Mouse (Mus musculus): ENCODE results near the gene Gm49416. TPM values are rescaled to one million over a fixed set of nuclear protein-coding genes. Genes with fewer than 3 reads are reported as not detected.

Gene Gm49416
- total RNA-seq, 2 experiments from 2014 or later, result 4.2 to 5.8 TPM

Small RNA genes within 50 kb of the gene (microRNA-seq; reads per million reads assigned to microRNA genes)
- not detected for gene Mir5136

Other genes starting within 250 kb of the Gm49416 start
- 10 to 100 TPM; 58.0 to 63.6 TPM for gene Chrm1, start 225.1 kb upstream of the Gm49416 start, total RNA-seq (2021)
- gene Slc3a2, start 165.6 kb upstream of the Gm49416 start, total RNA-seq (2021), result 100 to 1,000 TPM; 166 to 179 TPM
- 10 to 100 TPM; 55.9 to 56.5 TPM for gene Wdr74, start 153.1 kb upstream of the Gm49416 start, total RNA-seq (2021)
- 1 to 10 TPM; 2.7 to 2.8 TPM for gene 1700092M07Rik, start 148.2 kb upstream of the Gm49416 start, total RNA-seq (2021)
- gene Stx5a, start 147.5 kb upstream of the Gm49416 start, total RNA-seq (2021), result 10 to 100 TPM; 70.8 to 77.5 TPM
- gene Nxf1, start 131.9 kb upstream of the Gm49416 start, total RNA-seq (2021), result 100 to 1,000 TPM; 105 to 110 TPM
- gene Tmem223, start 117.9 kb upstream of the Gm49416 start, total RNA-seq (2021), result 100 to 1,000 TPM in 1 of 2 experiments, 10 to 100 TPM in 1; 96.5 to 102 TPM
- 1 to 10 TPM; 8.2 to 9.2 TPM for gene Tmem179b, start 114.5 kb upstream of the Gm49416 start, total RNA-seq (2021)
- gene Taf6l, start 102.5 kb upstream of the Gm49416 start, total RNA-seq (2021), result 10 to 100 TPM; 24.9 to 29.4 TPM
- 10 to 100 TPM; 87.2 to 92.3 TPM for gene Polr2g, start 90.3 kb upstream of the Gm49416 start, total RNA-seq (2021)
- gene Zbtb3, start 86.4 kb upstream of the Gm49416 start, total RNA-seq (2021), result 1 to 10 TPM; 5.1 to 6.8 TPM
- gene Ttc9c, start 69.6 kb upstream of the Gm49416 start, total RNA-seq (2021), result 10 to 100 TPM; 46.0 to 47.2 TPM
- 100 to 1,000 TPM; 108 to 116 TPM for gene Hnrnpul2, start 68.9 kb upstream of the Gm49416 start, total RNA-seq (2021)
- not detected for gene AC129217.1, start 59.2 kb upstream of the Gm49416 start, total RNA-seq (2021)
- 10 to 100 TPM; 76.9 to 78.4 TPM for gene Bscl2, start 51.5 kb upstream of the Gm49416 start, total RNA-seq (2021)
- 100 to 1,000 TPM; 275 to 279 TPM for gene Gng3, start 49.7 kb upstream of the Gm49416 start, total RNA-seq (2021)
- gene Lrrn4cl, start 38.2 kb upstream of the Gm49416 start, total RNA-seq (2021), result under 1 TPM; 0.76 to 0.93 TPM
- 100 to 1,000 TPM; 109 to 122 TPM for gene Ubxn1, start 17.4 kb upstream of the Gm49416 start, total RNA-seq (2021)
- 10 to 100 TPM; 22.3 to 25.7 TPM for gene Uqcc3, start 8.0 kb upstream of the Gm49416 start, total RNA-seq (2021)
- 1 to 10 TPM; 4.6 to 8.6 TPM for gene Lbhd1, start 5.2 kb upstream of the Gm49416 start, total RNA-seq (2021)
- not detected for gene Gm49403, start 5.0 kb upstream of the Gm49416 start, total RNA-seq (2021)
- gene 1810009A15Rik, start 73 bp upstream of the Gm49416 start, total RNA-seq (2021), result 10 to 100 TPM; 16.4 to 21.4 TPM
- gene Ints5, start 4.1 kb downstream of the Gm49416 start, total RNA-seq (2021), result 10 to 100 TPM; 25.3 to 25.6 TPM
- 100 to 1,000 TPM; 102 to 110 TPM for gene Ganab, start 9.1 kb downstream of the Gm49416 start, total RNA-seq (2021)
- 100 to 1,000 TPM; 109 to 115 TPM for gene B3gat3, start 31.4 kb downstream of the Gm49416 start, total RNA-seq (2021)
- 1 to 10 TPM; 1.4 to 1.7 TPM for gene Rom1, start 40.4 kb downstream of the Gm49416 start, total RNA-seq (2021)
- gene Eml3, start 40.6 kb downstream of the Gm49416 start, total RNA-seq (2021), result 10 to 100 TPM in 1 of 2 experiments, 1 to 10 TPM in 1; 9.4 to 11.6 TPM
- gene Mta2, start 52.9 kb downstream of the Gm49416 start, total RNA-seq (2021), result 10 to 100 TPM; 75.4 to 79.6 TPM
- gene Tut1, start 64.9 kb downstream of the Gm49416 start, total RNA-seq (2021), result 10 to 100 TPM; 17.5 to 20.0 TPM
- gene Eef1g, start 78.1 kb downstream of the Gm49416 start, total RNA-seq (2021), result 100 to 1,000 TPM; 385 to 398 TPM
- 10 to 100 TPM; 14.0 to 18.5 TPM for gene Ahnak, start 100.4 kb downstream of the Gm49416 start, total RNA-seq (2021)
- under 1 TPM in 1 of 2 experiments, not detected in 1; 0.94 TPM for gene Scgb1a1, start 199.0 kb downstream of the Gm49416 start, total RNA-seq (2021)
- gene Asrgl1, start 246.7 kb downstream of the Gm49416 start, total RNA-seq (2021), result 10 to 100 TPM; 50.1 to 53.3 TPM

Data from left cerebral cortex, postnatal 4 days (tissue).